Mouse (Mus musculus) cerebellum, adult 11 months (tissue): ENCODE results near the gene Sept9.

Experiments
- DNase-seq: peaks from one replicate; pipeline ENCODE4 v3.0.0; 2022

Sept9 gene

DNA sequence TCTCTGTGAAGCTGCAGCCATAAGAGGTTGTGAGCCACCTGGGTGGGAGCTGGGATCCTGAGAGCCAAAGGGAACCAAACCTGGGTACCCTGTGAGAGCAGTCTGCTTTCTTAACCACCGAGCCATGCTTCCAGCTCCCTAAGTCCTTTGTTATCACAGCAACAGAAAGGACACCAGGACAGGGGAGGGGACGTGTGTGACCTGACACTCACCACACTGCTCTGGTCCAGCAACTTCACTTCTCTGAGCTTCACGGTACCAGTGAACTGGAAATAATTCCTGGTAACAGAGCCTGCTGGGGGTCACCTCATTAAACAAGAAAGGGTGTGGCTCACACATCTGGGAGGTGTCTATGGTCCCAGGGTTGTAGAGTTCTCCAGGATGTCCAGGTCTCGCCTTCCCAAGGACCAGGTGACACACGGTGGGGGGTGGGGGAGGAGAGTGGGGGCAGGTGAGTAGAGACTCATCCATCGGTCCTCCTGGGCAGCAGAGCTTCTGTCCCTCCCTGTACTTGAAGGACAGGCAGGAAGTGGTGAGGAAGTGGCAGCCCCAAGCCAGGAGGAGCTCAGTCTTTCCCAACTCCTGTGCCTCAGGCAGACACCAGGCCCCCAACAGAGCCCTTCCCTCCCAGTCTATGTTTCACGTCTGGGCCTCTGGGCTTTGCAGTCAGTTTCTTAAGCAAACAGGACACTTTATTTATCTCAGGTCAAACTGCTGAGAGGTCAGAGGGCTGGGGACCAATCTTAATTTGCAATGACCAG is 191.5 kb downstream of the Sept9 start:
- DNase-seq = no peak

GRCm38 (mm10) chr11:117392251-117392650 is 192.8 kb downstream of the Sept9 start:
- no peak for DNase-seq

- DNase-seq = no peak
These were observed 194.3 kb downstream of the Sept9 start for GRCm38 (mm10) chr11:117393715-117394114.

- DNase-seq = peak; percentile 44
These were observed 195.0 kb downstream of the Sept9 start for GRCm38 (mm10) chr11:117394230-117395137.

- no peak for DNase-seq
These were observed 195.8 kb downstream of the Sept9 start for GRCm38 (mm10) chr11:117395228-117395627.

DNA sequence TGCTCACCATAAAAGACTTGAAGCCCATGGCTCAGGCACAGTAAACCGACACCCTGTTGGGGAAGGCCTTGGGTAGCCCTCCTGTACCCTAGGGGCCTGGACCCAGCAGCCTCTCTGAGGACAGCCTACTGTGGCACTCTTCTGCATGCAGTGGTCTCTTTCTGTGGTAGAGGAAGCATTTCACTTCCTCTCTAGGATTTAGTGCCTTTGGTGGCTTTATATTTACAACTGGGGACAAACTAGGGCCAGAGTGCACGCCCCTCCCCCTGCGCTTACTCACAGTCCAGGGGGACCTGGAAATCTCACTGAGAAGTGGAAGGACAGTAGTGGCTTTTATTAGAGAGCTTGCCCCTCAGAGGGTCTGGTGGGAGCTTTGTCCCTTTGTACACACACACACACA is 197.5 kb downstream of the Sept9 start:
- no peak for DNase-seq

- peak; percentile 53 for DNase-seq
These were observed 198.3 kb downstream of the Sept9 start for GRCm38 (mm10) chr11:117397755-117398154.

GRCm38 (mm10) chr11:117398191-117398590 is 198.7 kb downstream of the Sept9 start:
- DNase-seq = no peak

GRCm38 (mm10) chr11:117401583-117402367 is 202.3 kb downstream of the Sept9 start:
- DNase-seq = no peak

DNA sequence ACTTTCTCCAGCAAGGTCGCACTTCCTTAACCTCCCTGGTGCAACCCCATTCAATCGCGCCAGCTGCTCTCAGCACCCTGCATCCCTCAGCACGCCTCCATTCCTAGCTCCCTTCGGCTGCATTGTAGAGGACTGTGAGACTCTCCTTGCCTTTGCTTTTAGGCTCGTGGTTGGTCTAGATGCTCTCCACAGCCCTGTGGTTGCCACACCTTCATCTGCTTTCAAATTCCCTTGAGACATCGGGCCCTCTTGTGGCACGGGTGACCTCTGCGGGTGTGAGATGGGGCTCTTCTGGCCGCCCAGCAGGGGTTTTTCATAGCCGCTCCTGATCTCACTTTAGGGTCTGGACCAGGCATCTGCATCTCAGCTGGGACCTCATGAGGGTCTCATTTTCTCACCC is 203.1 kb downstream of the Sept9 start:
- no peak for DNase-seq

GRCm38 (mm10) chr11:117403073-117403472 is 203.6 kb downstream of the Sept9 start:
- DNase-seq = no peak

GRCm38 (mm10) chr11:117403781-117404180 is 204.3 kb downstream of the Sept9 start:
- no peak for DNase-seq

DNA sequence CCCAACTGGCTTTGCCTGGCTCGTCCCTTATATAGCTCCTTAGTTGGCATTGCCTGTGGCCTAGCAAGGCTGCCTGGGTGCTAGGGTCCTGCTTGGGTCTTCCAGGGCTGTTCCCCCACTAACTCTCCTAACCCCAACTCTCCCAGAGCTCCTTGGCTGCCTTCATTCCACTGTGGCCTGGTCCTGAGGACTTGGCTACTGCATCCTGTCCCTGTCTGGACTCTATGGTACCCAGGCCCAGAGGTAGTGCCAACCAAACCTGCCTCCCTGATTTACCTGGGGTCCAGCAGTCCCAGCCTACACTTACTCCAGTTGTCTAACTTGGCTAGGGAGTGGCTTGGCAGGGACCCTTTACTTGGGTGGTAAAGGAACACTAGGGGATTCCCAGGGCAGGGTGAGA is 207.2 kb downstream of the Sept9 start:
- DNase-seq = no peak

- no peak for DNase-seq
These were observed 207.7 kb downstream of the Sept9 start for GRCm38 (mm10) chr11:117407196-117407595.

GRCm38 (mm10) chr11:117407651-117408441 is 208.4 kb downstream of the Sept9 start:
- peak; percentile 52 for DNase-seq

- no peak for DNase-seq
These were observed 209.1 kb downstream of the Sept9 start for GRCm38 (mm10) chr11:117408442-117409031.

DNA sequence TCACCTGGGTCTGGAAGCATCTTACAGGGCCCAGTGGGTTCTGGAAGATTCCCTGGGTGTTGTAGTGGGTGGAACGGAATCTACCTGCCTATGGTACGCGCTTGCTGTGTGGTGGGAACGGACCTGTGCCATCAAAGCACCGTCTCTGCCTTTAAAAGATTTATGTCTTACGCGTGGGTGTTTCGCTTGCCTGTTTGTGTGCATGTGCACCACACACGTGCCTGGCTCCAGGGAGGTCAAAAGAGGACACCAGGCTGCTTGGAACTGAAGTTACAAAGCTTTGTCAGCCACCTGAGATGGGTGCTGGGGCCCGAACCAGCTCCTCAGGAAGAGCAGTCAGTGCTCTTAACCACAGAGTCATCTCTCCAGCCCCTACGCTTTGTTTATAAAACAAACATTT is 209.9 kb downstream of the Sept9 start:
- DNase-seq = no peak

DNA sequence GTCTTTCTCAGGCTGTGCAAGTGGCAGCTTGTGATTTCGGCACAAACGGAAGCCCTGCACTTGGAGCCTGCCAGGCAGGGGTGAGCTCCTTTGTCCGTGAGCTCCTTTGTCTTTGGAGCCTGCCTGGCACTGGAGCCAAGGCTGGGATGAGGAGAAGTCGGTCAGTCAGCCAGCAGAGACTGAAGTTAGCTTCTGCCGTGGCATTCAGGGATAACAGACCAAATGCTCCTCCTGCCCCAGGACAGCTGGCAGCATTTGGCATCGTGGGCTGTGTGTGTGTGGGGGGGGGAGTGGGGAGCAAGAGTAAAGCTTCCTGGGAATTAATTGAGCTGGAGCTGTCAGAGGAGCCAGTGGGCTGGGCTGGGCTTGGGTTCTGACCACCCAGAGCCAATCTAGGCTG is 210.6 kb downstream of the Sept9 start:
- peak; percentile 33 for DNase-seq

DNA sequence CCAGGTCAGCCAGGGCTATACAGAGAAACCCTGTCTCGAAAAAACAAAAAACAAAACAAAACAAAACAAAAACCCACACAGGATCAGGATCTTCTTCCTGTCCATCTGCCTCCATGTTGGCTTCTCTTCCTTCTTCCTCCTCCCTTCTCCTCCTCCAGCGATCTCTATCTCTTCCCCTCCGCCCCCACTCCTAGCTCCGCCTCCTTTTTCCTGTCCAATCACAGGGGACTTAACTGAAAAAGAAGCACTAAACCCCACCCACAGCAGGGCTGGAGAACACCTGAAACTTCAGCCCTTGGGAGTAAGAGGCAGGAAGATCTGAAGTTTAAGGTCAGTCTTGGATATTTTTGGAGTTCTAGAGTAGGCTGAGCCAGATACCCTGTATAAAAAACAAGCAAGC is 212.2 kb downstream of the Sept9 start:
- no peak for DNase-seq
